Mouse (Mus musculus): ENCODE results near the gene Zfp512. TPM values are rescaled to one million over a fixed set of nuclear protein-coding genes. Genes with fewer than 3 reads are reported as not detected.
"Not testable (repeated sequence)": the region's sequence is repeated elsewhere in the genome, so short reads cannot be mapped to it uniquely, and the experiment has no call there.

Zfp512 gene
- polyA plus RNA-seq, 1 experiment, result 3.4 TPM

DNA sequence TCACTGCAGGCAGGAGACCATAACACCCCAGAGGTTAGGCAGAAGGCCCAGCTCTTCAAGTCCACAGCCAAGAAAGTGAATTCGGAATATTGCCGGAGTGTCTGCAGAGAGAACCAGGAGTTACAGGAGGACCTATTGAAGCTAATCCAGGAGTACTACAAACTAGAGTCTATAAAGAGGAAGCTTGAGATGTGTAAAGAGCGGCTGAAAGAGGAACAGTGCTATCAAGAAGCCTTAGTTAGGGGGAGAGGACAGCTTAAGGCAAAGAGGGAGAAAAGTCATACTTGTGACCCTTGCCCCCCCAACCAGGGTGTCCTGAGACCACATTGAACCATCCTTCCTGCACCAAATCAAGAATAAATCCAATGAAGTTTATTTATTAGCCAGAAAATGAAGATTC lies 35.7 kb downstream of the Zfp512 start:
- Histone ChIP-seq H3K4me1 (no peaks in the 10 kb centered on the region), H3K4me3 (replicated peaks) (no peak overlapping the region), H3K27me3 (replicated peaks) (peaks cover 10% of the 10 kb centered on the region), H3K36me3 (replicated peaks; ENCODE audit: low read length) (peaks cover 3% of the 10 kb centered on the region), H3K9me3 (peaks cover 9% of the 10 kb centered on the region)
- no peak for TF ChIP-seq FLI1 (IDR thresholded peaks at IDR 0.05; ENCODE audit: low read length)
- TF ChIP-seq GATA1 (IDR thresholded peaks at IDR 0.05; ENCODE audit: borderline replicate concordance, low read length), result no peak

DNA sequence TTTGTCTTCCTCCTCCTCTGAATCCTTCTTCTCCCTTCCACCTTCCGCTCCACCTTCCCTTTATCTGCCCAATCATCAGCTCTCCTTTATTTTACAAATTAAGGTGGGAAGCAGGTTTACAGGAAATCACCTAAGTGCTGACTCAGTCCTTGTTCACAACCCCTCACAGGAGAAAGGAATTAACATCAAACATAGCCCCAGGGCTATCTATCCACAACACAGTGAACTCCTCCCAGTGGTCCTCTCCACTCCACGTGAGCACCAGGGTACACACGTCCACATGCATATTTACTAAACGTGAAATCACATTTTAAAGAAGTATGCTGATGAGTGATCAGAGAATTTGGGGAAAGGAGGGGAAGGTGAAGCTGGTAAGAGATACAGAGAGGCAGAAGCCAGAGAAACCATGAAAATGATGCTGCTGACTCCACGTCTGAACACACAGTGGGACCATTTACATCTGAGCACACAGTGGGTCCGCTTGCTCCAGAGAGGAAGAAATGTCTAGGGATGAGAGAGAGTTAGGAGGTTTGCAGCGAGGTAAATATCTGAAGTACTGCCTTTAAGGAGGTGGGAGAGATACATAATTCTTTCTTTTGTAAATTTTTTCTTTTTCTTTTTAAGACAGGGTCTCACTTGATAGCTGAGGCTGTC lies 37.0 kb downstream of the Zfp512 start:
- H3K36me3 ChIP-seq (replicated peaks; ENCODE audit: low read length), result peaks cover 3% of the 10 kb centered on the region
- TF ChIP-seq GATA1 (IDR thresholded peaks at IDR 0.05; ENCODE audit: borderline replicate concordance, low read length) (no peak), FLI1 (IDR thresholded peaks at IDR 0.05; ENCODE audit: low read length) (no peak)
- H3K4me1 ChIP-seq, result peaks cover 4% of the 10 kb centered on the region; the same call in 1 of the 2 replicates
- peaks cover 10% of the 10 kb centered on the region for H3K27me3 ChIP-seq (replicated peaks)
- peaks cover 9% of the 10 kb centered on the region for H3K9me3 ChIP-seq
- H3K4me3 ChIP-seq (replicated peaks), result no peak overlapping the region

DNA sequence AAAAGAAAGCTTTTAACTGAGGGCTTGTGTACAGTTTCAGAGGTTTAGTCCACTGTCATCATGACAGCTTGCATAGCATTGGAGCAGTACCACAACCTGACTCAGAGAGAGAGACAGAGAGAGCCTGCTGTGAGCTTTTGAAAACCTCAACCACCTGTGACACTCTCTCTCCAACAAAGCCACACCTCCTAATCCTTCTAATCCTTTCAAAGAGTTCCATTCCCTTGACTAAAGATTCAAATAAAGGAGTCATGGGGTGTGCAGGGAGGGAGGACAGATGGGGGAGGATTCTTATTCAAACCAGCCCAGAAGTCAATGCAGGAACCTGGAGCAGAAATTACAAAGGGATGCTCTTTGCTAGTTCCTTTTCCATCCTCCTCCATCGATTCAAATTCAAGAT lies 39.8 kb downstream of the Zfp512 start:
- TF ChIP-seq GATA1 (IDR thresholded peaks at IDR 0.05; ENCODE audit: borderline replicate concordance, low read length), result no peak
- no peak for TF ChIP-seq FLI1 (IDR thresholded peaks at IDR 0.05; ENCODE audit: low read length)
- Histone ChIP-seq H3K4me1 (peaks cover 18% of the 10 kb centered on the region), H3K36me3 (replicated peaks; ENCODE audit: low read length) (peaks cover 10% of the 10 kb centered on the region), H3K9me3 (peaks cover 9% of the 10 kb centered on the region), H3K4me3 (replicated peaks) (no peak overlapping the region), H3K27me3 (replicated peaks) (peaks cover 10% of the 10 kb centered on the region)

DNA sequence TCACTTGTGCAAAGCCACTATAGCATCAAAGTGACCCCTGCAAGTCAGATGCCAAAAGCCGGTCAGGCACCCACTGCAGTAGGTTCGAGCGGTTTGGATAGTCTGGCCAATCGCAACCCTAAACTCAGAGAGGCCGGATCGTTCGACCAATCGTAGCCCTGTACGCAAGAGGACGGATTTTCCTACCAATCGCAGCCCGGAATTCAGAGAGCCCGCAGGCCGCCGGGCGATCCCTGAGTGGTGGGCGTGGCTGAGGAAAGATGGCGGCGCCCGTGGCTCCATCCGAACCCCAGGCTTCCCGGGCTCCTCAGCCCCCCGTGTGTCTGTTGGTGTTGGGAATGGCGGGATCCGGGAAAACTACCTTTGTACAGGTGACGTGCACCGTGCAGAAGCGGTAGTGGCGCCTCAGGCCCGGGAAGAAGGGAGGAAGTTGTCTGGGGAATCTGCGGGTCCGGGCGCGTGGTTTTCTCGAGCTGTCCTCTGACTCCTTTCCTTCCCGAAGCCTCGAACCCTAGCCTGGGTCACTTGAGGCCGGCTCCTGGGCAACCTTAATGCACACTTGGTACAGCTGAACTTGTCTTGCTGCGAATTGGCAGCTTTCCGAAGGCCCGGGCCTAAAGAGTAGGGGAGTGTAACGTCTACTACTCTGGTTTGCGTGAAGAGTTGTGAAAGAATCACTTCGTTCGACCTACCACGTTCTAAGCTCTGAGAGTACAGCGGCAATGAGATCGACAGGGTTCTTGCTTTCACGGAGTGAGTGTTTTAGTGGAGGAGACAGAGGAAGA lies 42.5 kb downstream of the Zfp512 start, which contains the start of gene Gpn1:
Gpn1 (plus strand) TSS at position 229 of the 785 bp plus-strand sequence.
- no peak for TF ChIP-seq FLI1 (IDR thresholded peaks at IDR 0.05; ENCODE audit: low read length)
- TF ChIP-seq GATA1 (IDR thresholded peaks at IDR 0.05; ENCODE audit: borderline replicate concordance, low read length), result no peak
- Histone ChIP-seq H3K4me1 (peaks cover 18% of the 10 kb centered on the region), H3K4me3 (replicated peaks) (peak within 1 kb of the TSS; percentile 96), H3K9me3 (peaks cover 9% of the 10 kb centered on the region), H3K36me3 (replicated peaks; ENCODE audit: low read length) (peaks cover 33% of the 10 kb centered on the region), H3K27me3 (replicated peaks) (peaks cover 10% of the 10 kb centered on the region)

DNA sequence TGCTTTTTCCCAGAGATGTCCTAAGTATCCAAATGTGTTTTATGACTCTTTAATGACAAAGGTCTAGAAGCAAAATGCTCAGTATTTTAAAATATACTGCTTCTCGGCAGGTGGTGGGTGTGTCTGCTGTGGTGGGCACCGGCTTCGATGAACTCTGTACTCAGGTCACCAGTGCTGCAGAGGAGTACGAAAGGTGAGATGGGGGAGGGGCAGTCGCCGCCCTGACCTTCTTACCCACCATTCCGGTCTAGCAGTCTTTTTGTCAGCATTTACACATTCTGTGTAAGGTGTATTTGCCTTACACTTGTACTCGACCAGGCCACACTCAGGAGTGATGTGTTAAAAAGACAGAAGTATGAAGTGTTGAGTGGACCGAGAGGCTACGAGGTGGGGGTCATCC lies 52.6 kb downstream of the Zfp512 start:
- Histone ChIP-seq H3K36me3 (replicated peaks; ENCODE audit: low read length) (peaks cover 93% of the 10 kb centered on the region), H3K27me3 (replicated peaks) (no peaks in the 10 kb centered on the region), H3K4me3 (replicated peaks) (no peak overlapping the region), H3K4me1 (no peaks in the 10 kb centered on the region), H3K9me3 (no peaks in the 10 kb centered on the region)
- TF ChIP-seq GATA1 (IDR thresholded peaks at IDR 0.05; ENCODE audit: borderline replicate concordance, low read length) (no peak), FLI1 (IDR thresholded peaks at IDR 0.05; ENCODE audit: low read length) (no peak)

DNA sequence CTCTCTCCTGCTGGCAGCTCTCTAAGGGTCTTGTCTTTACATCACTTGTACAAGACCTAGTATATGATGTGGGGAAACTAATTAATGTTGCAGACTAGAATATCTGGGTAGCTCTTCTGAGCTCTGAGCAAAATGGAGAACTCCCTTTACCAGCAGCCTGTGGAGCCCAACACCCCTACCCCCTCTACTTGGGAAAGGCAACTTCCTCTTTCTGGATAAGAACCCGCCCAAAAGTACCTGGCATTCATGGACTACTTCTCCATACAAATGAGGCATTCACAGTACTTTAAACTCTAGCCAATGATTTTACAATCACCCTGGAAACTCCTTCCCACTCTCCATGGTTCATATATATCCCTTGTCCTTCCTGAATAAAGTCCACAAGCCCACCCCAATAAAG lies 60.2 kb downstream of the Zfp512 start:
- Histone ChIP-seq H3K27me3 (replicated peaks) (no peaks in the 10 kb centered on the region), H3K36me3 (replicated peaks; ENCODE audit: low read length) (peaks cover 96% of the 10 kb centered on the region), H3K4me3 (replicated peaks) (no peak overlapping the region), H3K9me3 (no peaks in the 10 kb centered on the region), H3K4me1 (peaks cover 7% of the 10 kb centered on the region)
- no peak for TF ChIP-seq GATA1 (IDR thresholded peaks at IDR 0.05; ENCODE audit: borderline replicate concordance, low read length)
- TF ChIP-seq FLI1 (IDR thresholded peaks at IDR 0.05; ENCODE audit: low read length), result no peak

DNA sequence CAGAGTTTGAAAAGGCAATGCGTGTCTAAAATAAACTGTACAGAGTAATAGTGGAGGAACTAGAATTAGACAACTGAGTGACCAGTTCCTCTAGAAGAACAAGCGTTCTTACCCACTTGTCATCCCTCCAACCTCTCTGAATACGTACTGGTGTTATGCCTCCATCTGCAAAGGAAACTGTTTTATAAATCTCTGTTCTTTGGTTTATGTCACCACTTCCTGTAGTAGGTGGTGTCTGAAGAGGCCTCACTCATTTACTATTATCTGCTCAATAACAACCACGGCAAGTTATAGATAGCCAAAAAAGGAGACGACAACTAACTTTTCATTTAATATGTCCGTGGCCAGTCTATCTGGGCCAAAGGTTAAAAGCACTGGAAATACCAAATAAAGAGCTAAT lies 68.3 kb downstream of the Zfp512 start:
- Histone ChIP-seq H3K9me3 (no peaks in the 10 kb centered on the region), H3K27me3 (replicated peaks) (no peaks in the 10 kb centered on the region), H3K4me1 (peaks cover 17% of the 10 kb centered on the region), H3K36me3 (replicated peaks; ENCODE audit: low read length) (peaks cover 83% of the 10 kb centered on the region), H3K4me3 (replicated peaks) (no peak overlapping the region)
- TF ChIP-seq GATA1 (IDR thresholded peaks at IDR 0.05; ENCODE audit: borderline replicate concordance, low read length) (no peak), FLI1 (IDR thresholded peaks at IDR 0.05; ENCODE audit: low read length) (no peak)

DNA sequence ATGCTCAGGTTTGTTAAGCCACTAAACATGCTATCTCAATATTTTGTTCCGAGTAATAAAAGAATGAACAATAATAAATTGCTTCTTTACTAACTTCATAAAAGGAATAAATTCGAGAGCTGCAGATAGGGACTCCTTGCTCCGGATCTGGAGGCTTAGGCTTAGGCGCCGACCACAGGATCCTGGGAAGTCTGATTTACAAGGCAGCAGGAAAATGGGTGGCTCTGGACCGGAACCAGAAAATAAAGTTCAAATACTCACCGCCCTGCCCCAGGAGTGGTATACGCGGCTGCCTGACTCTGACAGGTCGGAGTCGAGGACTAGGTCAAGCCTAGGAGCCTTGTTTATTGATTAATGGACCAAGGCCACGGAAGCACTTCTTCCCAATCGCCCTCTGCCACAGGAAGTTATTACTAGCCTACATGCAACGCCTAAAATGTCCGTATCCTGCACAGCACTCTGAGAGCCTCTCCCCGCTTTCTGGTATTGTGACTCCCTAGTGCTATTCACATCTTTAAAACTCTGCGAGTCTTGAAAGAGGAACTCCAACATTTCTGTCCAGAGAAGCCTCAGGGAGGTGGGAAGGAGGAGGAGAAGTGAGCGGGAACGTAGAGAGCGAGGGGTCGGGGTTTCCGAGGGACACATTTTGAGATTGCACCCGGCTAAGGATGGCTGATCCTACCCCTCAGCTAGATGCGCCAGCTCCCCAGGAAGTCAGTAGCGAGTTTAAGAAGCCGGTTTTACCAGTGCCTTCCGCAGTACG lies 74.3 kb downstream of the Zfp512 start, which contains the start of gene Slc4a1ap:
Slc4a1ap (plus strand) TSS at position 642 of the 763 bp plus-strand sequence.
- TF ChIP-seq GATA1 (IDR thresholded peaks at IDR 0.05; ENCODE audit: borderline replicate concordance, low read length), result no peak
- peaks cover 41% of the 10 kb centered on the region for H3K4me1 ChIP-seq
- no peaks in the 10 kb centered on the region for H3K9me3 ChIP-seq
- no peaks in the 10 kb centered on the region for H3K27me3 ChIP-seq (replicated peaks)
- H3K36me3 ChIP-seq (replicated peaks; ENCODE audit: low read length), result peaks cover 60% of the 10 kb centered on the region
- H3K4me3 ChIP-seq (replicated peaks), result peak within 1 kb of the TSS; percentile 98

DNA sequence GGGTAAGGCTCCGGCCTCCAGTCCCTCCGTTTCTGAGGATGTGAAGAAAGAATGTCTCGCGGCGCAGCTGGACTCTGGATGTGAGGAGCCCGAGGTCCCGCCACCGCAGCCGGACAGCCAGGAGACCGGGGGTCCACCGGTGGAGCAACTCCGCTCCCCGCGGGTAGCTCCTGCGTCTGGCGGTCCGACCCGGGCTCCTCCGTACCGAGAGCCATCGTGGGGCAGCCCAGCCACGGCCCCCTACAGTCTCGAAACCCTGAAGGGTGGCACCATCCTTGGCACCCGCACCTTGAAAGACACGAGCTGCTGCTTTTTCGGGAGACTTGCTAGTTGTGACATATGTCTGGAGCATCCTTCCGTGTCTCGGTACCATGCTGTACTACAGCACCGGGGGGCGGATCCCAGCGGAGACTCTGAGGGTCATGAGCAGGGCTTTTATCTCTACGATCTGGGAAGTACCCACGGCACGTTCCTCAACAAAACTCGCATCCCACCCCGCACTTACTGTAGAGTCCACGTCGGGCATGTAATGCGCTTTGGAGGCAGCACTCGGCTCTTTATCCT lies 75.0 kb downstream of the Zfp512 start:
- H3K27me3 ChIP-seq (replicated peaks), result no peaks in the 10 kb centered on the region
- peaks cover 41% of the 10 kb centered on the region for H3K4me1 ChIP-seq
- no peaks in the 10 kb centered on the region for H3K9me3 ChIP-seq
- TF ChIP-seq GATA1 (IDR thresholded peaks at IDR 0.05; ENCODE audit: borderline replicate concordance, low read length) (no peak), FLI1 (IDR thresholded peaks at IDR 0.05; ENCODE audit: low read length) (no peak)
- peaks cover 61% of the 10 kb centered on the region for H3K36me3 ChIP-seq (replicated peaks; ENCODE audit: low read length)
- peak overlapping the region; percentile 98 for H3K4me3 ChIP-seq (replicated peaks)

DNA sequence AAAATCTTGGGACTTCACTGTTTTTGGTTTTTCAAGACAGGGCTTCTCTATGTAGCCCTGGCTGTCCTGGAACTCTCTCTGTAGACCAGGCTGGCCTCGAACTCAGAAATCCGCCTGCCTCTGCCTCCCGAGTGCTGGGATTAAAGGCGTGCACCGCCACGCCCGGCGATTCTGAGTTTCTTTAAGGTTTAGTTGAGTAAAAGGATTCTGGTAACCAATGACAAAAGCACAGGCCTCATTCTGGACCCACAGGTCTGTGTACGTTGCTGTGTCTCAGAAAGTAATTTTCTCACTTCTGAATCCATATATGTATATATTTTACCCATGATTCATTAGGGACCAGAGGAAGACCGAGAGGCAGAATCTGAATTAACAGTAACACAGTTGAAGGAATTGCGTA lies 75.5 kb downstream of the Zfp512 start, which contains the start of gene Supt7l:
Supt7l (minus strand) TSS at position 101 of the 400 bp plus-strand sequence.
- Histone ChIP-seq H3K4me3 (replicated peaks) (peak within 1 kb of the TSS; percentile 98), H3K36me3 (replicated peaks; ENCODE audit: low read length) (peaks cover 61% of the 10 kb centered on the region), H3K4me1 (peaks cover 39% of the 10 kb centered on the region)
- H3K9me3 ChIP-seq; H3K27me3 ChIP-seq (replicated peaks): not testable (repeated sequence)
